Mouse (Mus musculus) forebrain, embryonic 15.5 days (tissue): ENCODE data around the gene Prkar2a. TPM values are rescaled to one million over a fixed set of nuclear protein-coding genes. Genes with fewer than 3 reads are reported as not detected.

Experiments used
- ATAC-seq: fragments of 200-750 bp; cut with Nextera tagmentation; replicated peaks from 2 replicates; pipeline ENCODE4 v1.8.0; 2017; ENCODE audit warnings: mild to moderate bottlenecking, moderate TSS enrichment, moderate library complexity
- H3K27ac ChIP-seq: fragments of 300-500 bp; sonication (generic); replicated peaks from 2 replicates; pipeline ENCODE4 v1.5.1; 2015; ENCODE audit warnings: mild to moderate bottlenecking, inconsistent platforms
- H3K27me3 ChIP-seq: fragments of 300-500 bp; sonication (generic); 2 replicates; pipeline ENCODE4 v1.6.1; 2015; ENCODE audit warnings: inconsistent platforms
- H3K36me3 ChIP-seq: fragments of 300-500 bp; sonication (generic); 2 replicates; pipeline ENCODE4 v1.6.1; 2015; ENCODE audit warnings: mild to moderate bottlenecking, inconsistent platforms
- H3K4me1 ChIP-seq: fragments of 300-500 bp; sonication (generic); 2 replicates; pipeline ENCODE4 v1.6.1; 2015; ENCODE audit warnings: inconsistent platforms
- H3K4me2 ChIP-seq: fragments of 300-500 bp; sonication (generic); replicated peaks from 2 replicates; pipeline ENCODE4 v1.6.1; 2015; ENCODE audit warnings: mild to moderate bottlenecking, inconsistent platforms
- H3K4me3 ChIP-seq: fragments of 300-500 bp; sonication (generic); 2 replicates; pipeline ENCODE4 v1.5.1; 2015; ENCODE audit warnings: mild to moderate bottlenecking, inconsistent platforms
- H3K9ac ChIP-seq: fragments of 300-500 bp; sonication (generic); replicated peaks from 2 replicates; pipeline ENCODE4 v1.6.1; 2015; ENCODE audit warnings: mild to moderate bottlenecking, inconsistent platforms
- H3K9me3 ChIP-seq: fragments of 300-500 bp; sonication (generic); 2 replicates; pipeline ENCODE4 v1.6.1; 2016; ENCODE audit warnings: inconsistent platforms
- WGBS: fragments of 180-500 bp; shearing (Covaris S2); methylation state at CpG from one replicate; pipeline ENCODE4 v1.1.7; 2015; ENCODE audit warnings: mixed read lengths; 5-methylcytosine and 5-hydroxymethylcytosine counted together
- polyA plus RNA-seq: library from polyadenylated mRNA; unstranded; fragments of >200 nt; fragmentation: Nextera tagmentation; extraction: Ambion mirVana; gene quantifications from 2 replicates; pipeline ENCODE4 v1.2.1, GENCODE M21; 2015

Gene Prkar2a
- polyA plus RNA-seq, 1 experiment from 2014 or later: 42.1 TPM

GRCm38 (mm10) chr9:108787080-108787479 lies 98.0 kb downstream of the Prkar2a start:
- WGBS: 93% methylated on average over 2 of the region's 2 CpGs
- H3K4me3 ChIP-seq: peak overlapping the region; percentile 4; the same call in 1 of the 2 replicates
- no peak for ATAC-seq
- no peak overlapping the region for H3K9ac ChIP-seq
- no peak overlapping the region for H3K27ac ChIP-seq
- H3K36me3 ChIP-seq: no peaks in the 10 kb centered on the region
- peak overlapping the region; percentile 81 for H3K4me2 ChIP-seq
- H3K9me3 ChIP-seq: no peaks in the 10 kb centered on the region
- H3K4me1 ChIP-seq: peaks cover 77% of the 10 kb centered on the region
- no peaks in the 10 kb centered on the region for H3K27me3 ChIP-seq

DNA sequence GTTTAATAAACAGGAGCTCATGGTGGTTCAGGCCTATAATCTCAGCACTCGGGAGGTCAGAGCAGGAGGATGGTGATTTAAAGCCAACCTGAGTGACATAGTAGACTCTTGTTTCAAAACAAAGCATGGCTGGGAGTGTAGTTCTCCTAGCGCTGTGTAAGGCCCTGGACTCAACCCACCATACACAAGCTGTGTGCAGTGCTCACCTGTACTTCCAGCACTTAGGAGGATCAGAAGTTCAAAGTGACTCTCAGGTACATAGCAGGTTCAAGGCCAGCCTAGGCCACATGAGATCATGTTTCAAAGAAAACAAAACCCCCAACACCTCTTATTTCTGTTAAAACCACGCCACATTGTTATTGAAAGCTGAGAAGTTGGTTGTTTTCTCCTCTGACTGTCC lies 99.6 kb downstream of the Prkar2a start:
- no peak overlapping the region for H3K4me3 ChIP-seq
- peak overlapping the region; percentile 2; the same call in 1 of the 2 replicates for H3K4me2 ChIP-seq
- H3K4me1 ChIP-seq: peaks cover 85% of the 10 kb centered on the region
- ATAC-seq: no peak
- H3K36me3 ChIP-seq: no peaks in the 10 kb centered on the region
- H3K27me3 ChIP-seq: no peaks in the 10 kb centered on the region
- no peaks in the 10 kb centered on the region for H3K9me3 ChIP-seq
- 78% methylated on average over 3 of the region's 3 CpGs for WGBS
- H3K9ac ChIP-seq: no peak overlapping the region
- H3K27ac ChIP-seq: no peak overlapping the region

DNA sequence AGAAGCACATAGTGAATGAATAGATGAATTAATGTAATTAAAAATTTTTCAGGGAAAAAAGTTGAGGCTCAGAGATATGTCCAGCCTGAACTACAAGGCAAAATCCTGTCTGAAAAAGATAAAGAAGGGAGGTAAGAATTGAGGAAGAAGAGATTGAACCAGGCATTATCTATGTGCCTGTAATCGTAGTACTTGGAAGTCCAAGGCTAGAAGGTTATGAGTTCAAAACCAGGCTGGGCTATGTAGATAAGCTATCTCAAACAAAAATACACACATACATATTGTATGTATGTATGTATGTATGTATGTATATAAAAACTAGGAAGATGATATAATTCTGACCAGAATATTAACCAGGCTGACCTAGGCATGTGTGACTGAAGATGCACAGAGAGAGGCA lies 103.2 kb downstream of the Prkar2a start:
- Histone ChIP-seq H3K27ac (no peak overlapping the region), H3K4me1 (peaks cover 96% of the 10 kb centered on the region), H3K9ac (no peak overlapping the region), H3K27me3 (no peaks in the 10 kb centered on the region), H3K9me3 (no peaks in the 10 kb centered on the region), H3K36me3 (peaks cover 14% of the 10 kb centered on the region), H3K4me3 (no peak overlapping the region), H3K4me2 (no peak overlapping the region)
- 96% methylated on average over 1 of the region's 1 CpGs for WGBS
- ATAC-seq: no peak

GRCm38 (mm10) chr9:108792730-108793129 lies 103.6 kb downstream of the Prkar2a start:
- ATAC-seq: no peak
- WGBS: 28% methylated on average over 3 of the region's 3 CpGs
- no peak overlapping the region for H3K4me2 ChIP-seq

GRCm38 (mm10) chr9:108795281-108795680 lies 106.2 kb downstream of the Prkar2a start:
- H3K27me3 ChIP-seq: no peaks in the 10 kb centered on the region
- no peak for ATAC-seq
- H3K4me3 ChIP-seq: no peak overlapping the region
- H3K27ac ChIP-seq: no peak overlapping the region
- H3K36me3 ChIP-seq: peaks cover 42% of the 10 kb centered on the region
- H3K4me1 ChIP-seq: peaks cover 70% of the 10 kb centered on the region
- H3K9ac ChIP-seq: no peak overlapping the region
- WGBS: 47% methylated on average over 2 of the region's 2 CpGs
- no peaks in the 10 kb centered on the region for H3K9me3 ChIP-seq
- no peak overlapping the region for H3K4me2 ChIP-seq

More at GRCm38 (mm10) chr9:108792730-108793129, 103.6 kb downstream of the Prkar2a start:
- Histone ChIP-seq H3K27me3 (no peaks in the 10 kb centered on the region), H3K9me3 (no peaks in the 10 kb centered on the region), H3K36me3 (peaks cover 18% of the 10 kb centered on the region), H3K27ac (no peak overlapping the region), H3K9ac (no peak overlapping the region), H3K4me3 (no peak overlapping the region), H3K4me1 (peaks cover 93% of the 10 kb centered on the region)

- no peaks in the 10 kb centered on the region for H3K9me3 ChIP-seq
- H3K4me3 ChIP-seq: no peak overlapping the region
- H3K9ac ChIP-seq: 0 out of 2 replicates have a peak overlapping the region, but pooled peaks have one; percentile 2
- H3K27ac ChIP-seq: peak overlapping the region; percentile 31; the same call in 1 of the 2 replicates
- H3K36me3 ChIP-seq: peaks cover 45% of the 10 kb centered on the region
- peak; percentile 33 for ATAC-seq
- peak overlapping the region; percentile 25 for H3K4me2 ChIP-seq
- H3K27me3 ChIP-seq: no peaks in the 10 kb centered on the region
- WGBS: 29% methylated on average over 11 of the region's 11 CpGs
- peaks cover 66% of the 10 kb centered on the region for H3K4me1 ChIP-seq
Measured at GRCm38 (mm10) chr9:108795762-108796161, 106.6 kb downstream of the Prkar2a start.

DNA sequence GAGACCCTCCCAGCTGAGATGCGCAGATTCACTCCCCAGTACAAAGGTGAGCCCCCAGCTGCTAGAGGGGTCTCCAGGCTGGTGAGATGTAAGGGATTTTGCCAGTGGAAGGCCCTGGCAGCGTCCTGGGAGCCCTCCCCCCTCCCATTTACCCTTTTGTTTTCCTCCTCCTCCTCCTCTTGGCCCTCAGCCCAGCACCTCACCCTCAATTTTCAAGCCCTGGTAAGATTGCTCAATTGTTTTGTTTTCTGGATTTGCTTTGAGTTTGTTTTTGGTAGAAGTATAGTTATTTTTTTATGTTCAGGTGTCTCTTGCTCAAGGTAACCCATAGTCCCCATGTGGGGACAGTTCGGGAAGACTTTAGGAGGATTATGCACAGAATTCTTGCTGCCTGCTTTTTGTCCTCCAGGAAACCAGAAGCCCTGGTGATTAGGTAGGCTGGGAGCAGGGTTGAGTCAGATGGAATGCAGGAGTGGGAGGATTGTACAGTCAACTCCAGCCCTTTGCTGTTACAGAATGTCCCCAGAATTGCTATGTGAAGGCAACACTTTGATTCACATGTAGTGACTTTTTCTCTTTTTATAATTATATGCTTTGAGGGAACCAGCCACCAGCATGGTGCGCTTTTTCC lies 107.4 kb downstream of the Prkar2a start:
- ATAC-seq: no peak
- 0 out of 2 replicates have a peak overlapping the region, but pooled peaks have one; percentile 2 for H3K9ac ChIP-seq
- peak overlapping the region; percentile 31; the same call in 1 of the 2 replicates for H3K27ac ChIP-seq
- no peak overlapping the region for H3K4me3 ChIP-seq
- peaks cover 59% of the 10 kb centered on the region for H3K4me1 ChIP-seq
- H3K27me3 ChIP-seq: no peaks in the 10 kb centered on the region
- peaks cover 51% of the 10 kb centered on the region for H3K36me3 ChIP-seq
- no peaks in the 10 kb centered on the region for H3K9me3 ChIP-seq
- H3K4me2 ChIP-seq: 0 out of 2 replicates have a peak overlapping the region, but pooled peaks have one; percentile 25
- 36% methylated on average over 4 of the region's 4 CpGs for WGBS

- Histone ChIP-seq H3K9ac (no peak overlapping the region), H3K4me2 (no peak overlapping the region), H3K4me1 (peaks cover 49% of the 10 kb centered on the region), H3K36me3 (peaks cover 61% of the 10 kb centered on the region), H3K9me3 (no peaks in the 10 kb centered on the region), H3K4me3 (no peak overlapping the region), H3K27ac (no peak overlapping the region), H3K27me3 (no peaks in the 10 kb centered on the region)
- 70% methylated on average over 7 of the region's 7 CpGs for WGBS
- ATAC-seq: no peak
Measured at GRCm38 (mm10) chr9:108797477-108797876, 108.4 kb downstream of the Prkar2a start.

GRCm38 (mm10) chr9:108798508-108799075 lies 109.5 kb downstream of the Prkar2a start:
- no peak for ATAC-seq
- H3K27ac ChIP-seq: no peak overlapping the region
- 87% methylated on average over 5 of the region's 5 CpGs for WGBS
- H3K4me2 ChIP-seq: no peak overlapping the region
- no peak overlapping the region for H3K9ac ChIP-seq
- peaks cover 71% of the 10 kb centered on the region for H3K36me3 ChIP-seq
- no peaks in the 10 kb centered on the region for H3K27me3 ChIP-seq
- no peaks in the 10 kb centered on the region for H3K9me3 ChIP-seq
- no peak overlapping the region for H3K4me3 ChIP-seq
- peaks cover 38% of the 10 kb centered on the region for H3K4me1 ChIP-seq

DNA sequence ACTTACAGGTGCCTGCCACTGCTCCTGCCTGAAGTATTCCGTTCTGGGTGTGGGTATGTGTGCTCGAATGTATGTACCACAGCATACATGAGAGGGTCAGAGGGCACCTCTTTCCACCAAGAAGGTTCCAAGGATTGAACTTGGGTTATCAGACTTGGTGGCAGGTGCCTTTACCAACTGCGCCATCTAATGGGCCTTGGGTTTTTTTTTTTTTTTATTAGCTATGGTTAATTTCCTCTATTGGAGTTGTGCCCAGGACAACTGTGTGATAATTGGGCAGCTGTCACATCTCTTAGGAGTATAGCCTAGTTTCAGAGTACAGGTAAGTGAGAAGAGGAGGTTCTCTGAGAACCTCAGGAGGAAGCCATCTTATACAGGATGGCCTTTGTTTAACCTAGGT lies 110.5 kb downstream of the Prkar2a start:
- H3K27me3 ChIP-seq: no peaks in the 10 kb centered on the region
- peaks cover 28% of the 10 kb centered on the region for H3K4me1 ChIP-seq
- peaks cover 80% of the 10 kb centered on the region for H3K36me3 ChIP-seq
- H3K27ac ChIP-seq: no peak overlapping the region
- no peak for ATAC-seq
- H3K4me2 ChIP-seq: no peak overlapping the region
- 70% methylated on average over 3 of the region's 3 CpGs for WGBS
- H3K9me3 ChIP-seq: no peaks in the 10 kb centered on the region
- no peak overlapping the region for H3K9ac ChIP-seq
- H3K4me3 ChIP-seq: no peak overlapping the region
